Mouse (Mus musculus): ENCODE measurements around the gene Scfd2. TPM values are rescaled to one million over a fixed set of nuclear protein-coding genes. Genes with fewer than 3 reads are reported as not detected.

The Scfd2 gene
- polyA plus RNA-seq, 1 experiment from 2014 or later = 17.7 TPM

DNA sequence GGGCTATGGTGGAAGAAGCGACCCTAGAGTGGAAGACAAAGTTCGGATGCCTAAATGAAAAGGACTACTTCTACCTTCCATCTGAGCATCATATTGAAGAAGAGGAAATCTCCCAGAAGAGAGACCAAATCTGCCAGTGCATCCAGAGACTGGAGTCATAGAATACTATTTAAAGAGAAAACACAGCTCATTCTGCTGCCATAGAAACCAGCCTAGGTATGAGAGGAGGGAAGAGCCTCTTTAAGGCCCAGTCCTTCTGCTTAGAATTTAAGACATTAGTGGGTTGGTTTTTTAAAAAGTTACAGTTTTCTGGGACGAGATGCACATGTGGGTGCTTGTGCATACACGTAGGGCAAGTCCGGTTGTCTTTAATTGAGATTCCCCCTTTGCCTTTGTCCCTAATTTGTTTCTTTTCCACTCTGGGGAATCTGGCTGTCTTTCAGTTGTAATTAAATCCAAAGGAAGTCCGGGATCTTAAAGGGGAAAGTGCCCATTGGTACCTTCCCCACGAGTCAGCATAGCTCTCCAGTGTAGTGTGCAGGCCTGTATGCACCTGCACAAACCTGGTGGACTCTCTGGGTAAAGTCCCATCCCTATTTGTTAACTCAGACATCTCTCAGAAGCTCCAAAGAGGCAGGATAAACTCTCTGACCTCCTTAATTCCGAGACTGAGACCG, 341.9 kb downstream of the Scfd2 start:
- 70% methylated on average over 9 of the region's 9 CpGs for WGBS
- H3K4me1 ChIP-seq (ENCODE audit: control insufficient read depth, insufficient read depth, low read length) = peaks cover 17% of the 10 kb centered on the region
- no peaks in the 10 kb centered on the region for H3K36me3 ChIP-seq (ENCODE audit: control insufficient read depth, insufficient read depth, low read length)
- ATAC-seq = no peak
- no peak overlapping the region for H3K9ac ChIP-seq (ENCODE audit: low read depth, low read length)
- no peaks in the 10 kb centered on the region for H3K27me3 ChIP-seq (replicated peaks; ENCODE audit: control insufficient read depth, insufficient read depth, low read length)
- no peak overlapping the region for H3K4me3 ChIP-seq (ENCODE audit: low read length)
- H3K9me3 ChIP-seq (ENCODE audit: control insufficient read depth, low read length) = no peaks in the 10 kb centered on the region
- H3K27ac ChIP-seq (ENCODE audit: low read length) = no peak overlapping the region
- H3K4me2 ChIP-seq (ENCODE audit: low read depth, low read length) = no peak overlapping the region

DNA sequence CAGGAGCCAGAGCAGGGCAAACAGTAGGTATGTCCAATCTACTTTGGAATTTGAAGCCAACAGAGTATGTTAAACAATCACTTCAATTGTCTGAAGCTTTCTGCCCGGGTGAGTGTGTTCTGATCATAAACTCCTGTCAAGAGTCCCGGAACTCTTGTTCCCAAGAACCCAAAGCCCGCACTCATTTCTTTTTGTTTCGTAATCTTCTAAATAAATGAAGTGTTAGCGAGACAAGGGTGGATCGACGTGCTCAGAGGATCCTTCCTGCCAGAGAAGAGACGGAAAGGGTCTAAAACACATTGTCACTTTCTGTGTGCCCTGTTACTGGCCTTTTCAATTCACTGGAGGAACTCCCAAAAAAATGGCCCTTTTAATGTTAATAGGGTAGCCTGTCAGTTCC, 342.7 kb downstream of the Scfd2 start:
- Histone ChIP-seq H3K4me1 (ENCODE audit: control insufficient read depth, insufficient read depth, low read length) (peaks cover 10% of the 10 kb centered on the region), H3K27me3 (replicated peaks; ENCODE audit: control insufficient read depth, insufficient read depth, low read length) (no peaks in the 10 kb centered on the region), H3K27ac (ENCODE audit: low read length) (no peak overlapping the region), H3K9me3 (ENCODE audit: control insufficient read depth, low read length) (no peaks in the 10 kb centered on the region), H3K4me3 (ENCODE audit: low read length) (no peak overlapping the region), H3K9ac (ENCODE audit: low read depth, low read length) (no peak overlapping the region), H3K4me2 (ENCODE audit: low read depth, low read length) (no peak overlapping the region), H3K36me3 (ENCODE audit: control insufficient read depth, insufficient read depth, low read length) (no peaks in the 10 kb centered on the region)
- 66% methylated on average over 8 of the region's 8 CpGs for WGBS
- no peak for ATAC-seq

DNA sequence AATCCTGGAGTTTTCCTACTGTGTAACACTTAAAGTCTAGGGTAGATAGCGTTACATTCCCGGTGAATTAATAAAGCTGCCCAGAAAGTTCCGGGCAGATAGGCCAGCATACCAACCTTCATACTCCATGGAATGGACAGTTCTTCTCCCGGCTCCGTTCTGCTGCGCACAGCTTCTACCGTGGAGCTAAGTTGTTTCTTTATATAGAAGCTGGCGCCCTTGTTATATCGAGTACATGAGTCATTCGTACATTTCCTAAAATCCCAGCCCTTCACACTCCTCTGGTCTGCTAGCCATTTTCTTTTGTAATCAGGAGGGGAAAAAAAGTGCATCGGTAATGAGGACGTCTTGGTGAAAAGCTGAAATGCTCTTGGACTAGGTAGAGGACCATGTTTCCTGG, 343.5 kb downstream of the Scfd2 start:
- no peaks in the 10 kb centered on the region for H3K9me3 ChIP-seq (ENCODE audit: control insufficient read depth, low read length)
- no peak overlapping the region for H3K9ac ChIP-seq (ENCODE audit: low read depth, low read length)
- WGBS = 89% methylated on average over 12 of the region's 12 CpGs
- H3K27ac ChIP-seq (ENCODE audit: low read length) = no peak overlapping the region
- H3K4me3 ChIP-seq (ENCODE audit: low read length) = no peak overlapping the region
- ATAC-seq = no peak
- H3K4me2 ChIP-seq (ENCODE audit: low read depth, low read length) = no peak overlapping the region
- H3K27me3 ChIP-seq (replicated peaks; ENCODE audit: control insufficient read depth, insufficient read depth, low read length) = no peaks in the 10 kb centered on the region
- no peaks in the 10 kb centered on the region for H3K36me3 ChIP-seq (ENCODE audit: control insufficient read depth, insufficient read depth, low read length)
- 0 out of 2 replicates have a peak, but pooled peaks cover 5% of the 10 kb centered on the region for H3K4me1 ChIP-seq (ENCODE audit: control insufficient read depth, insufficient read depth, low read length)

DNA sequence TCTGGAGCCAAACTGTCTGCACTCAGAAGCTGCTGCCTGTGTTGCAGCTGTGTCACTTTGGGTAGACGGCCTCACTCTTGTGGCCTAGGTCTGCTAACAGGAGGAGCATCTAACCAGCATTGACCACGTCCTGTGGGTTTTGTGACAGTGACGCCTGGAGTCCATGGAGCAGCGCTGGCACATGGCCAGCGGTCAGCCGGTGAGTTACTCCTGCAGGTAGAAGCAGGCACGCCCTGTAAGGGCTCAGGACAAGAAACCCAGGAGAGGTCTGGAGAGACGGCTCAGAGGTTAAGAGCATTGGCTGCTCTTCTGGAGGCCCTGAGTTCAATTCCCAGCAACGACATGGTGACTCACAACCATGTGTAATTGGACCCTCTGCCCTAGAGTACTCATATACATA, 347.0 kb downstream of the Scfd2 start:
- Histone ChIP-seq H3K4me1 (ENCODE audit: control insufficient read depth, insufficient read depth, low read length) (no peaks in the 10 kb centered on the region), H3K27me3 (replicated peaks; ENCODE audit: control insufficient read depth, insufficient read depth, low read length) (no peaks in the 10 kb centered on the region), H3K27ac (ENCODE audit: low read length) (no peak overlapping the region), H3K9me3 (ENCODE audit: control insufficient read depth, low read length) (no peaks in the 10 kb centered on the region), H3K4me3 (ENCODE audit: low read length) (no peak overlapping the region), H3K4me2 (ENCODE audit: low read depth, low read length) (no peak overlapping the region), H3K36me3 (ENCODE audit: control insufficient read depth, insufficient read depth, low read length) (no peaks in the 10 kb centered on the region), H3K9ac (ENCODE audit: low read depth, low read length) (no peak overlapping the region)
- ATAC-seq = 0 out of 2 replicates have a peak, but pooled peaks have one; percentile 40
- WGBS = 65% methylated on average over 9 of the region's 9 CpGs

DNA sequence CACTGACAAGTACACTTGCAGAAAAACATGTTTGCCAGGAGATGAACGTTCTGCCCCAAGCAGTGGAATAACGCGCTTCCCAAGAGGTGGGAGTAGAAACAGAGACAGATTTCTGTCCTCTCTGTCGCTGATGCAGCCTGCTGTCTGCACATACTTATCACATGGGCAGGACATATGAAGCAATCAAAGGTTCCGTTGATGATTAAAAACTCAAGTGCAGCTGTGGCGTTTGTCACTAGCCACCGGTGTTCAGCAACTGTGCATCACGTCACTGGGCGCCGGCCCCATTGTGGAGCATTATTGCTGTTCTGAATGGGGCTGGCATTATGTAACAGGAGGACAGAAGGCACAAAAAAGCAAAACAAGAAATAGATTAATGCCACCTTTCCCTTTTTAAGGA, 348.4 kb downstream of the Scfd2 start:
- Histone ChIP-seq H3K27me3 (replicated peaks; ENCODE audit: control insufficient read depth, insufficient read depth, low read length) (no peaks in the 10 kb centered on the region), H3K4me1 (ENCODE audit: control insufficient read depth, insufficient read depth, low read length) (no peaks in the 10 kb centered on the region), H3K36me3 (ENCODE audit: control insufficient read depth, insufficient read depth, low read length) (no peaks in the 10 kb centered on the region), H3K27ac (ENCODE audit: low read length) (no peak overlapping the region), H3K4me3 (ENCODE audit: low read length) (no peak overlapping the region), H3K4me2 (ENCODE audit: low read depth, low read length) (no peak overlapping the region), H3K9ac (ENCODE audit: low read depth, low read length) (no peak overlapping the region), H3K9me3 (ENCODE audit: control insufficient read depth, low read length) (no peaks in the 10 kb centered on the region)
- no peak for ATAC-seq
- WGBS = 55% methylated on average over 10 of the region's 10 CpGs

DNA sequence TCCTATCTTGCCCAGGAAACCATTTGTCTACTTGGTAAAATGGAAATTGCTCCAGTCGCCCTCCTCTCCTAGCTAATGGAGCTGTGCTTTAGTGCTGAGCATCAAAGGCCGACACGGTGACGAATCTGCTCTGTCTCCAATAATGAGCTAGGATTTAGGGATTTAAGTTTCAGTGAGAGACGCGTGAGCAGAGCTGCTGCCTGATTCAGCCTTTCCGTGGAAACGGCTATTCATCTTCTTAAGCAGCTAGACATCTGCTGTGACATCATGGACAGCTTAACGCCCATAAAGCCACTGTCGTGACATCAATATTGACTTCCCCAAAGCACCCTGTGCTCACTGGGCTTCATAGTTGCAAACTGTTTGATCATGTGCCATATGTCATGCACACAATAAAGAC, 351.3 kb downstream of the Scfd2 start:
- H3K4me1 ChIP-seq (ENCODE audit: control insufficient read depth, insufficient read depth, low read length) = peaks cover 13% of the 10 kb centered on the region
- ATAC-seq = no peak
- H3K27ac ChIP-seq (ENCODE audit: low read length) = no peak overlapping the region
- no peaks in the 10 kb centered on the region for H3K9me3 ChIP-seq (ENCODE audit: control insufficient read depth, low read length)
- WGBS = 50% methylated on average over 10 of the region's 10 CpGs
- H3K36me3 ChIP-seq (ENCODE audit: control insufficient read depth, insufficient read depth, low read length) = no peaks in the 10 kb centered on the region
- no peaks in the 10 kb centered on the region for H3K27me3 ChIP-seq (replicated peaks; ENCODE audit: control insufficient read depth, insufficient read depth, low read length)
- H3K4me2 ChIP-seq (ENCODE audit: low read depth, low read length) = no peak overlapping the region
- no peak overlapping the region for H3K4me3 ChIP-seq (ENCODE audit: low read length)
- H3K9ac ChIP-seq (ENCODE audit: low read depth, low read length) = no peak overlapping the region

DNA sequence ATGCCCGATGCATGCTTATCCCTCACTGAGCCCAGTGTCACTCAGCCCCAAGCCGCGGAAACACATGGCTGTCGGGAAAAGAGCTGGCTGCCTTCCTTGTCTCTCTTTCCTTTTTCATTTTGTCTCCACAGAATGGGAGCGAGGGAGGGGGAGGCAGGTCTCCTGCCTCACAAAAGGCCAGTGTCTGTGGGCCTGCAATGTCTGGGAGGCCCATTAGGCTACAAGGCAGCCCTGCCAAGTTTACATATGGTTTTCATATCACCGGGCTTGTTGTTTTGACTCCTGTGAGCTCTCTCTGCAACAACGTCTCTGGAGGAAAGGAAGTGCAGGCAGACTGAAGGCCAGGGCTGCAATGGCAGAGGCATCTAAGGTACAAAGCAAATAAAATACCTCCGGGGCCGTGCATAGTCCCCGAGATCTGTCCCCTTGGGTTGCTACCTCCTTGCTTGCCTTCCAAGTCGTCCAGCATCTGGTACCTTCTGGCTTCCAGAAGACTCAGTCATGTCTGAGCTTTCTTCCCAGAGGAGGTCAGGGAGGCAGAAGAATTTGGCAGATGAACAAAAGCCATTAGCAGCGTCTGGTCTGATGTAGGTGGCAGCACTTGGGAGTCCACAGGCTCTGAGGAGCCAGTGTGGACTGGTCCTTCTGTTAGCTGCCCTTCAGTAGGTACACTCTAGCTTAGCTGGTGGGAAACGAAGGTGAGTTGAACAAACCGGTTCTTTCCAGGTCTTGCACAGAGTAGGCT, 355.9 kb downstream of the Scfd2 start:
- no peaks in the 10 kb centered on the region for H3K9me3 ChIP-seq (ENCODE audit: control insufficient read depth, low read length)
- H3K9ac ChIP-seq (ENCODE audit: low read depth, low read length) = no peak overlapping the region
- ATAC-seq = 0 out of 2 replicates have a peak, but pooled peaks have one; percentile 24
- H3K27ac ChIP-seq (ENCODE audit: low read length) = peak overlapping the region; percentile 35
- no peaks in the 10 kb centered on the region for H3K27me3 ChIP-seq (replicated peaks; ENCODE audit: control insufficient read depth, insufficient read depth, low read length)
- no peak overlapping the region for H3K4me2 ChIP-seq (ENCODE audit: low read depth, low read length)
- H3K4me1 ChIP-seq (ENCODE audit: control insufficient read depth, insufficient read depth, low read length) = peaks cover 23% of the 10 kb centered on the region
- no peak overlapping the region for H3K4me3 ChIP-seq (ENCODE audit: low read length)
- H3K36me3 ChIP-seq (ENCODE audit: control insufficient read depth, insufficient read depth, low read length) = no peaks in the 10 kb centered on the region
- WGBS = 36% methylated on average over 14 of the region's 14 CpGs

DNA sequence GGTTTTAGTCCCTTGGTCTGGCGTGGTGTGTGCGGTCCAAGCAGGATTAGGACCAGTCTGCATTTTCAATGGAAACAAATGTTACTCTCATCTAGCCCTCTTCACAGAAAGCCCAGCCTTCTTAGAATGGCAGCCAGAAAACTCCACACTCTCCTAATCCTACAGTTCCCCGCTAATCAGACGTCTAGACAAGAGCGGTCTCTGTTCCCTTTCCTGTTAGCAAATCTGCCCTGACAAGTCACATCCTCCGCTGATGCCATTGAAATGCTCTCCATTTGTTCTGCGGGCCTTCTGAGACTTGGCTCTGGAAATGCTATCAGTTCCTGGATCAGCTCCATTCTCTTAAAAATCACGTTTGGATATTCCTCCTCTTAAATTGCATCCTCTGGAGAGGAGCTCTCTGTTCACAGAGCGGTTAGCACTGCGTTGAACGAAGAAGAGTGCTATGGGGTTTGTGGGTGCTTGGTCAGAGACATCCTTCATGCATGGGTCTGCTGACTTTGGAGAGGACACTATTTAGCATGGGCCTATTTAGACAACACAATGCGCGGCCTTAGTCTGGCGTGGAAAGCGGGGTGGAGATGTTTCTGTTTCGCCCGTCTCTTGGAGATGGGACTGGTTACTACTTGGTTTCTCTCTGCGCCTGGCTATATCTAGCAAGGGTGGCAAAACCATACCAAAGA, 358.3 kb downstream of the Scfd2 start:
- 72% methylated on average over 18 of the region's 18 CpGs for WGBS
- ATAC-seq = peak; percentile 41
- Histone ChIP-seq H3K36me3 (ENCODE audit: control insufficient read depth, insufficient read depth, low read length) (no peaks in the 10 kb centered on the region), H3K9me3 (ENCODE audit: control insufficient read depth, low read length) (no peaks in the 10 kb centered on the region), H3K4me3 (ENCODE audit: low read length) (no peak overlapping the region), H3K4me1 (ENCODE audit: control insufficient read depth, insufficient read depth, low read length) (peaks cover 23% of the 10 kb centered on the region), H3K27me3 (replicated peaks; ENCODE audit: control insufficient read depth, insufficient read depth, low read length) (no peaks in the 10 kb centered on the region), H3K27ac (ENCODE audit: low read length) (0 out of 2 replicates have a peak overlapping the region, but pooled peaks have one; percentile 12), H3K9ac (ENCODE audit: low read depth, low read length) (no peak overlapping the region), H3K4me2 (ENCODE audit: low read depth, low read length) (no peak overlapping the region)

DNA sequence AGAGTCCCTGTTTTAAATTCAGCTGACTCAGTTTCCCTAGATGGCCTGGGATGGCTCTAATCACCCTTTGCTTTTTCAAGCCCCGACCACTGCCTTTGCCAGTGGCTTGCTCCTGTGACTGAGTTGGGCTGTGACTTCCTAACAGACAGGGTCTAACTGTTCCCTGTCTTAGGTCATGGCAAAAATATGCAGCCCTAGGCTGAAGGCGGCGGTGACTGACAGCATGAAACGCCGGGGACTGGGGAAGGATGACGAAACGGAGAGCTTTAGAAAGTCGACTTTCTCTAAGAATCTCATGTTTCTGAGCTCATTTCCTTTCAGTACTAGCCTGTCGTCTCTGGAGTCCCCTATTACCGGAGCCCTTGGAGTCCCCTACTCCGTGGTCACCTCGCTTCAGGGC, 359.4 kb downstream of the Scfd2 start:
- no peaks in the 10 kb centered on the region for H3K9me3 ChIP-seq (ENCODE audit: control insufficient read depth, low read length)
- peak; percentile 55 for ATAC-seq
- no peaks in the 10 kb centered on the region for H3K27me3 ChIP-seq (replicated peaks; ENCODE audit: control insufficient read depth, insufficient read depth, low read length)
- H3K4me3 ChIP-seq (ENCODE audit: low read length) = no peak overlapping the region
- H3K27ac ChIP-seq (ENCODE audit: low read length) = peak overlapping the region; percentile 21; the same call in 1 of the 2 replicates
- 47% methylated on average over 12 of the region's 12 CpGs for WGBS
- H3K4me1 ChIP-seq (ENCODE audit: control insufficient read depth, insufficient read depth, low read length) = peaks cover 29% of the 10 kb centered on the region
- H3K4me2 ChIP-seq (ENCODE audit: low read depth, low read length) = no peak overlapping the region
- H3K9ac ChIP-seq (ENCODE audit: low read depth, low read length) = 0 out of 2 replicates have a peak overlapping the region, but pooled peaks have one; percentile 15
- no peaks in the 10 kb centered on the region for H3K36me3 ChIP-seq (ENCODE audit: control insufficient read depth, insufficient read depth, low read length)

Data from intestine, embryonic 16.5 days (tissue).